Mouse (Mus musculus) stomach, embryonic 15.5 days (tissue): ENCODE measurements at regions not wholly inside any gene's neighbourhood (a gene's known extent, or its start where the extent isn't known, plus 50 kb on each side); places are given as distances from the start of the nearest gene placed in this dataset.
A peak's percentile ranks its signal among the peaks of the same experiment; 100 is the strongest.
"Not testable (repeated sequence)": the region's sequence is repeated elsewhere in the genome, so short reads cannot be mapped to it uniquely, and the experiment has no call there.

Experiments used
- ATAC-seq: fragments of 200-750 bp; cut with Nextera tagmentation; 2 replicates; pipeline ENCODE4 v1.8.0; 2017; ENCODE audit warnings: low read depth, moderate number of reproducible peaks, moderate TSS enrichment; ENCODE audit not compliant: insufficient read depth, low FRiP score
- H3K27ac ChIP-seq: fragments of 300-500 bp; sonication (generic); 2 replicates; pipeline ENCODE4 v1.5.1; 2015; ENCODE audit warnings: mild to moderate bottlenecking, inconsistent platforms
- H3K27me3 ChIP-seq: fragments of 300-500 bp; sonication (generic); replicated peaks from 2 replicates; pipeline ENCODE4 v1.6.1; 2015; ENCODE audit warnings: inconsistent platforms
- H3K36me3 ChIP-seq: fragments of 300-500 bp; sonication (generic); 2 replicates; pipeline ENCODE4 v1.6.1; 2015; ENCODE audit warnings: inconsistent platforms
- H3K4me1 ChIP-seq: fragments of 300-500 bp; sonication (generic); 2 replicates; pipeline ENCODE4 v1.6.1; 2015; ENCODE audit warnings: inconsistent platforms
- H3K4me2 ChIP-seq: fragments of 300-500 bp; sonication (generic); 2 replicates; pipeline ENCODE4 v1.6.1; 2015; ENCODE audit warnings: mild to moderate bottlenecking, inconsistent platforms
- H3K4me3 ChIP-seq: fragments of 300-500 bp; sonication (generic); replicated peaks from 2 replicates; pipeline ENCODE4 v1.5.1; 2015; ENCODE audit warnings: inconsistent platforms
- H3K9ac ChIP-seq: fragments of 300-500 bp; sonication (generic); 2 replicates; pipeline ENCODE4 v1.6.1; 2015; ENCODE audit warnings: inconsistent platforms
- H3K9me3 ChIP-seq: fragments of 300-500 bp; sonication (generic); 2 replicates; pipeline ENCODE4 v1.6.1; 2016; ENCODE audit warnings: inconsistent platforms
- WGBS: fragments of 180-500 bp; shearing (Covaris S2); methylation state at CpG from one replicate; pipeline ENCODE4 v1.1.7; 2015; 5-methylcytosine and 5-hydroxymethylcytosine counted together

DNA sequence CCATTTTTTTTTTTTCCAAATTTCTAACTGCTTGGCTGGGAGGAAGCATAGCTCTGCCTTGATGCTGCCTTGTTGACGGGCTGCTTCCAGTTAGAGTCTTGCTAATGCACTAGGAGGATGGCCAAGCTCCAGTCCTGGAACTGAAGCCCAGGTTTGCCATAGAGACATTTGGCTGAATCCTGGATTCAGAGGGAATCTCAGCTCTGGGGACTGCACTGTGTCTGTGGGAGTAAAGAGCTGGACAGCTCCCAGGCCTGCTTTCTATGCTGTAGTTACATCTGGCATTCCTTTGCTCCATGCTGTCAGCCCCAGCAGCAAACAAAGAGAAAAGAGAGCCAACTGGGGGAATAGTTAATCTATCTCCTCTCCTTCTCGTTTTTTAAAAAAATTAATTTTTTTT is 392.5 kb upstream of the Stxbp6 start:
- WGBS: 21% methylated on average over 2 of the region's 2 CpGs
- Histone ChIP-seq H3K27ac (no peak overlapping the region; the same call in 1 of the 2 replicates), H3K9me3 (no peaks in the 10 kb centered on the region), H3K36me3 (no peaks in the 10 kb centered on the region), H3K4me1 (no peaks in the 10 kb centered on the region), H3K4me2 (no peak overlapping the region), H3K27me3 (no peaks in the 10 kb centered on the region), H3K9ac (no peak overlapping the region), H3K4me3 (no peak overlapping the region)
- ATAC-seq: peak; percentile 68; the same call in 1 of the 2 replicates

GRCm38 (mm10) chr12:45466066-45466465 is 391.6 kb upstream of the Stxbp6 start:
- H3K4me1 ChIP-seq: no peaks in the 10 kb centered on the region
- no peak for ATAC-seq
- no peak overlapping the region for H3K4me2 ChIP-seq
- H3K27me3 ChIP-seq: no peaks in the 10 kb centered on the region
- no peaks in the 10 kb centered on the region for H3K36me3 ChIP-seq
- no peak overlapping the region for H3K9ac ChIP-seq
- no peak overlapping the region for H3K27ac ChIP-seq
- 69% methylated on average over 3 of the region's 3 CpGs for WGBS
- no peaks in the 10 kb centered on the region for H3K9me3 ChIP-seq
- no peak overlapping the region for H3K4me3 ChIP-seq

- Histone ChIP-seq H3K4me2 (no peak overlapping the region), H3K4me3 (no peak overlapping the region), H3K36me3 (no peaks in the 10 kb centered on the region), H3K27me3 (no peaks in the 10 kb centered on the region), H3K9me3 (no peaks in the 10 kb centered on the region), H3K27ac (no peak overlapping the region), H3K4me1 (no peaks in the 10 kb centered on the region), H3K9ac (no peak overlapping the region)
- no peak for ATAC-seq
- WGBS: 78% methylated on average over 2 of the region's 2 CpGs
These were observed 390.4 kb upstream of the Stxbp6 start for GRCm38 (mm10) chr12:45464952-45465351.

DNA sequence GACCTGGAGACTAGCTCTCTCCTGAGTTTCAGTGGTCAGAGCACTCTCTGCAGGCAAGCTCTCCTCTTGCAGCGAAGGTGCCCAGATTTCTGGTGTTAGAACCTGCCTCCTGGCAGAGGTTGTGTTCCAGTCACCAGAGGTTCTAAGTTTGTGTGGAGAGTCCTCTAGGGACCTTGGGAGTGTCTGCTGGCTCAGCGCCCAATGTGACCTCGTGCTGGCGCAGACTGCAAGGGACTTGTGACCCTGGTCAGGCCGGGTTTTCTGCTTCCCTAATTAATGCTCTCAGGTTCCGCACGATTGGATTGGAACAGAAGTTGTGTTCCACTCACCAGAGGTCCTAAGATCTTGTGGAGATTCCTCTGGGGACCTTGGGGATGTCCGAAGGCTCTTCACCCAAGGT is 384.2 kb upstream of the Stxbp6 start:
- ATAC-seq, H3K4me1 ChIP-seq, H3K9ac ChIP-seq, H3K36me3 ChIP-seq, H3K4me2 ChIP-seq, H3K4me3 ChIP-seq, H3K27me3 ChIP-seq, H3K9me3 ChIP-seq, H3K27ac ChIP-seq: not testable (repeated sequence)
- 86% methylated on average over 8 of the region's 8 CpGs for WGBS

GRCm38 (mm10) chr12:45443512-45444190 is 369.1 kb upstream of the Stxbp6 start:
- no peak overlapping the region for H3K4me2 ChIP-seq
- H3K4me3 ChIP-seq: no peak overlapping the region
- whole genome bisulfite sequencing: 58% methylated on average over 8 of the region's 8 CpGs
- no peak overlapping the region for H3K27ac ChIP-seq
- H3K36me3 ChIP-seq: no peaks in the 10 kb centered on the region
- H3K27me3 ChIP-seq: no peaks in the 10 kb centered on the region
- no peaks in the 10 kb centered on the region for H3K4me1 ChIP-seq
- H3K9me3 ChIP-seq: no peaks in the 10 kb centered on the region
- no peak for ATAC-seq
- H3K9ac ChIP-seq: no peak overlapping the region

GRCm38 (mm10) chr12:45442474-45442873 is 368.0 kb upstream of the Stxbp6 start:
- no peak overlapping the region for H3K9ac ChIP-seq
- H3K9me3 ChIP-seq: no peaks in the 10 kb centered on the region
- no peak for ATAC-seq
- H3K36me3 ChIP-seq: no peaks in the 10 kb centered on the region
- 17% methylated on average over 4 of the region's 4 CpGs for WGBS
- H3K4me1 ChIP-seq: no peaks in the 10 kb centered on the region
- H3K4me2 ChIP-seq: no peak overlapping the region
- H3K27me3 ChIP-seq: no peaks in the 10 kb centered on the region
- H3K4me3 ChIP-seq: no peak overlapping the region
- H3K27ac ChIP-seq: no peak overlapping the region

GRCm38 (mm10) chr12:45439745-45440144 is 365.2 kb upstream of the Stxbp6 start:
- no peaks in the 10 kb centered on the region for H3K27me3 ChIP-seq
- no peak overlapping the region for H3K27ac ChIP-seq
- no peaks in the 10 kb centered on the region for H3K4me1 ChIP-seq
- no peak overlapping the region for H3K4me3 ChIP-seq
- H3K4me2 ChIP-seq: no peak overlapping the region
- H3K9me3 ChIP-seq: no peaks in the 10 kb centered on the region
- 80% methylated on average over 2 of the region's 2 CpGs for WGBS
- no peaks in the 10 kb centered on the region for H3K36me3 ChIP-seq
- ATAC-seq: no peak
- no peak overlapping the region for H3K9ac ChIP-seq

- H3K9me3 ChIP-seq: no peaks in the 10 kb centered on the region
- no peak overlapping the region for H3K4me2 ChIP-seq
- H3K9ac ChIP-seq: no peak overlapping the region
- H3K36me3 ChIP-seq: no peaks in the 10 kb centered on the region
- ATAC-seq: no peak
- H3K4me3 ChIP-seq: no peak overlapping the region
- no peaks in the 10 kb centered on the region for H3K4me1 ChIP-seq
- no peaks in the 10 kb centered on the region for H3K27me3 ChIP-seq
- no peak overlapping the region for H3K27ac ChIP-seq
These were observed 362.8 kb upstream of the Stxbp6 start for GRCm38 (mm10) chr12:45437271-45437670.

- Histone ChIP-seq H3K4me1 (no peaks in the 10 kb centered on the region), H3K9ac (no peak overlapping the region), H3K27me3 (no peaks in the 10 kb centered on the region), H3K27ac (no peak overlapping the region), H3K9me3 (no peaks in the 10 kb centered on the region), H3K36me3 (no peaks in the 10 kb centered on the region), H3K4me2 (no peak overlapping the region), H3K4me3 (no peak overlapping the region)
- WGBS: 62% methylated on average over 2 of the region's 2 CpGs
- ATAC-seq: no peak
These were observed 324.9 kb upstream of the Stxbp6 start for GRCm38 (mm10) chr12:45399436-45399835.

DNA sequence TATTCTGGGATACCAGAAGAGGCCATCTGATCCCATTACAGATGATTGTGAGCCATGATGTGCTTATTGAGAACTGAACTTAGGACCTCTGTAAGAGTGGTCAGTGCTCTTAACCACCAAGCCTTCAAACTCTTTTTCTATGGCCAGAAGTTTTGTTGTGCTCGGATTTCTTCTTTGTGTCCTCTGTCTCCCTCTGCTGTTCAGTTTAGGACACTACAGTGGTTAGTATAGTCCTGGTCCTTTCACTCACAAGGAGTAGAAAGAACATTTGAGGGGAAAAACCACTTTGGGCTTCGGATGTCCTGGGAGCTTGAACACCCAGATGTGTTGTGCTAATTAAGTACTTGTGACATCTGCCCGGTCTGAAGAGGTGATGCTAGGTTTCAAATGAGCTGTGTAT is 310.4 kb upstream of the Stxbp6 start:
- no peak overlapping the region for H3K4me2 ChIP-seq
- no peaks in the 10 kb centered on the region for H3K36me3 ChIP-seq
- 65% methylated on average over 3 of the region's 3 CpGs for WGBS
- H3K4me3 ChIP-seq: no peak overlapping the region
- H3K27ac ChIP-seq: no peak overlapping the region
- no peak overlapping the region for H3K9ac ChIP-seq
- ATAC-seq: no peak
- H3K9me3 ChIP-seq: no peaks in the 10 kb centered on the region
- no peaks in the 10 kb centered on the region for H3K27me3 ChIP-seq
- no peaks in the 10 kb centered on the region for H3K4me1 ChIP-seq
